In genomic region chr5:75157038-75157437, GRCm38 (mm10) we compare ENCODE assay signal across 8 mouse cellular contexts. TPM values are rescaled to one million over a fixed set of nuclear protein-coding genes. Genes with fewer than 3 reads are reported as not detected.
DNase-seq lines count a peak whose midpoint lies in the region; ATAC-seq lines count a peak whose summit lies in the region.

No protein-coding gene starts in this region.

- H3K4me1 ChIP-seq in forebrain, embryonic 15.5 days: peaks cover 39% of the 10 kb centered on the region
- H3K4me1 ChIP-seq in limb, embryonic 15.5 days: peaks cover 34% of the 10 kb centered on the region
- H3K4me1 ChIP-seq in midbrain, embryonic 16.5 days (ENCODE audit: control insufficient read depth, insufficient read depth, low read length): peaks cover 18% of the 10 kb centered on the region

- H3K9ac ChIP-seq in forebrain, embryonic 15.5 days (replicated peaks): peak overlapping the region; percentile 36; the same call in 1 of the 2 replicates
- H3K9ac ChIP-seq in limb, embryonic 15.5 days: no peak overlapping the region
- no peak overlapping the region for H3K9ac ChIP-seq in midbrain, embryonic 16.5 days (ENCODE audit: low read depth, low read length)

- no peaks in the 10 kb centered on the region for H3K36me3 ChIP-seq in forebrain, embryonic 15.5 days
- peaks cover 18% of the 10 kb centered on the region; the same call in 1 of the 2 replicates for H3K36me3 ChIP-seq in limb, embryonic 15.5 days
- no peaks in the 10 kb centered on the region for H3K36me3 ChIP-seq in midbrain, embryonic 16.5 days (ENCODE audit: control insufficient read depth, insufficient read depth, low read length)

- H3K27me3 ChIP-seq in forebrain, embryonic 15.5 days: peaks cover 48% of the 10 kb centered on the region
- no peaks in the 10 kb centered on the region; the same call in 1 of the 2 replicates for H3K27me3 ChIP-seq in limb, embryonic 15.5 days
- peaks cover 22% of the 10 kb centered on the region for H3K27me3 ChIP-seq in midbrain, embryonic 16.5 days (ENCODE audit: control insufficient read depth, insufficient read depth, low read depth, low read length)

- peak overlapping the region; percentile 39 for H3K4me3 ChIP-seq in forebrain, embryonic 15.5 days
- H3K4me3 ChIP-seq in limb, embryonic 15.5 days: peak overlapping the region; percentile 70
- H3K4me3 ChIP-seq in midbrain, embryonic 16.5 days (ENCODE audit: low read depth, low read length): peak overlapping the region; percentile 43

- DNase-seq in urinary bladder, postnatal 25 days (ENCODE audit: low spot score): peak; percentile 45
- no peak for DNase-seq in urinary bladder, adult 2 months (ENCODE audit: low spot score)
- peak; percentile 62 to 65 for DNase-seq in cerebellum, adult 18-20 months
- DNase-seq in yolk sac, embryonic 10.5 days (ENCODE audit: low spot score): peak; percentile 70

- H3K9me3 ChIP-seq in forebrain, embryonic 15.5 days: no peaks in the 10 kb centered on the region
- no peaks in the 10 kb centered on the region for H3K9me3 ChIP-seq in limb, embryonic 15.5 days
- H3K9me3 ChIP-seq in midbrain, embryonic 16.5 days (replicated peaks; ENCODE audit: control insufficient read depth, low read length, poor library complexity, severe bottlenecking): no peaks in the 10 kb centered on the region

- no peak overlapping the region for H3K27ac ChIP-seq in forebrain, embryonic 15.5 days (replicated peaks)
- peak overlapping the region; percentile 92 for H3K27ac ChIP-seq in limb, embryonic 15.5 days
- H3K27ac ChIP-seq in midbrain, embryonic 16.5 days (ENCODE audit: low read length): no peak overlapping the region

- H3K4me2 ChIP-seq in forebrain, embryonic 15.5 days (replicated peaks): peak overlapping the region; percentile 84
- H3K4me2 ChIP-seq in limb, embryonic 15.5 days: peak overlapping the region; percentile 73
- peak overlapping the region; percentile 88 for H3K4me2 ChIP-seq in midbrain, embryonic 16.5 days (ENCODE audit: low read length)

- ATAC-seq in forebrain, embryonic 15.5 days (replicated peaks): no peak; the same call in 1 of the 2 replicates
- peak; percentile 69 for ATAC-seq in inflammation-experienced regulatory T-cells, adult 6 months
- ATAC-seq in limb, embryonic 15.5 days (ENCODE audit: insufficient number of reproducible peaks, low FRiP score, low TSS enrichment, low read depth): no peak
- ATAC-seq in midbrain, embryonic 16.5 days: 0 out of 2 replicates have a peak, but pooled peaks have one; percentile 12

- under 1% methylated on average over 3 of the region's 3 CpGs for WGBS in forebrain, embryonic 15.5 days
- 0% methylated on average over 3 of the region's 3 CpGs for WGBS in limb, embryonic 15.5 days
- WGBS in midbrain, embryonic 16.5 days: 0% methylated on average over 3 of the region's 3 CpGs

RNA-seq across cellular contexts. Expression of gene Pdgfra, which starts 4.9 kb away (rescaled TPM):
- 33.3 and 53.6 TPM in 2 replicates for polyA plus RNA-seq in urinary bladder, adult 2 months (2012; rRNA removed)
- 7.6 and 8.4 TPM in 2 replicates for polyA plus RNA-seq in forebrain, embryonic 15.5 days (2015; fragmentation: Nextera tagmentation; extraction: Ambion mirVana)
- not detected for polyA plus RNA-seq in inflammation-experienced regulatory T-cells, adult 6 months (2017; shearing (Covaris generic))
- 82.8 and 96.9 TPM in 2 replicates for polyA plus RNA-seq in limb, embryonic 15.5 days (2015; fragmentation: Nextera tagmentation; extraction: Ambion mirVana)
- 12.7 and 15.2 TPM in 2 replicates for polyA plus RNA-seq in midbrain, embryonic 16.5 days (2015; fragmentation: Nextera tagmentation; extraction: Ambion mirVana)

Comparison
In these comparisons a context has a peak if more than half of its experiments do, and no peak if none do; other contexts are left out.
1. ATAC-seq: peak in inflammation-experienced regulatory T-cells, adult 6 months (single experiment) and midbrain, embryonic 16.5 days (single experiment); none in forebrain, embryonic 15.5 days (single experiment) and limb, embryonic 15.5 days (single experiment).
2. Peak in every context shown above with its lines, with median percentiles within 50 percentile points of each other: H3K4me2 ChIP-seq and H3K4me3 ChIP-seq.